Mouse (Mus musculus) urinary bladder, postnatal 0 days (tissue): Measurements from ENCODE around the gene Ccl21b. TPM values are rescaled to one million over a fixed set of nuclear protein-coding genes. Genes with fewer than 3 reads are reported as not detected.

ENCODE experiments used
- polyA plus RNA-seq: library from polyadenylated mRNA; unstranded; fragments of >200 nt; fragmentation: Nextera tagmentation; extraction: Ambion mirVana; gene quantifications from 2 replicates; pipeline ENCODE4 v1.2.1, GENCODE M21; 2015

The Ccl21b gene
- not detected in 2 replicates for polyA plus RNA-seq

DNA sequence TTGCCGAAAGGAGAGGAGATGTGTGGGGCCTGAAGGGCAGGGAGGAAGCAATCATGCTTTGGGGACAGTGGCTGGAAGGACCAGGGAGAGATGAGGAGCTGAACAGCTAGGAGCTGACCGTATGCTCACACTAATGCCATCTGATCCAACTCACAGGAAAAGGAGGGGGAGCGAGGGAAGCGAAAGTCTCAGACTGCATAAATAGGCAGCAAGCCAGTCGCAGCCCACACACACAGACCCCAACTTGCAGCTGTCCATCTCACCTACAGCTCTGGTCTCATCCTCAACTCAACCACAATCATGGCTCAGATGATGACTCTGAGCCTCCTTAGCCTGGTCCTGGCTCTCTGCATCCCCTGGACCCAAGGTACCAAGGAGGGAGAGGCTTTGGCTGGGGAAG is at the start of gene Ccl21b:
Gene Ccl21b, plus strand, starts transcription at position 301 of the 400 bp plus-strand sequence.

DNA sequence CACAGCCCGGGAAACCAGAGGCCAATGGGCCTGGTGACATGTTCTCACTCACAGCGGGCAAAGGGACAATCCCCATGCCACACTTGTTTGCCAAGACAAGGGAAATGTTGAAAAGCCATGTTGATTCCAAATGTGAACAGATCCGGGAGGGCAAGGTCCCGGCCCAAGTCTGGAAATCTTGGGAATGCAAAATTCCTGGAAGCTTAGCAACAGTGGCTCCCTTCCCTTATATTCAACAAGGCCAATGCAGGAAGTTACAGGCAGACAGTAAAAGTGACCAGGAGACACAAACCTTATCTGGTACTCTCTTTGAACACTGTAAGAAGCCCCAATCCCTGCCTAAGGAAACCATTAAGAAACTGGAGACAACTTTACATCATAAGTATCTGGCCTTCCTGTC is 15.2 kb upstream of the Ccl21b start, which contains the start of gene Gm10600:
Gene Gm10600, plus strand, starts transcription at position 301 of the 400 bp plus-strand sequence.

DNA sequence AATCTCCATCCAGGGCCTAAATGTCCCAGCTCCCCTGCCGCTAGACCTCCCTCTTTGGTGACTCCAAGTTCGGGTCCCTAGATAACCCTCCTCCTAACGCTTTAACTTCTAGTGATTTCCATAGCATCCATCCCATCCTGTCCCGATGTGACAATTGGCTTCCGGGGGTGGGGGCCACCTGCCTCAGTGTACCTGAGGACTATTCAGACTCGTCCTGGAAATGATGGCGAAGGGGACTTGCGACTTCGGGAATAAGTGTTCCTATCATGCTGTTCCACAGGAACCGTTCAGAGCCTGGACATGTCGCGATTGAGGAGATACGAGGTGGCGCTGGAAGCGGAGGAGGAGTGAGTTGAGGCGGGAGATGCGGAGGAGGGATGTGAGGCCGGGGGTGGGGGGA is 38.4 kb downstream of the Ccl21b start, which contains the start of gene Gm21953:
Gene Gm21953, plus strand, starts transcription at position 301 of the 400 bp plus-strand sequence.

Other genes starting within 250 kb of the Ccl21b start
- not detected in 2 replicates for gene Gm21093, start 221.0 kb upstream of the Ccl21b start, polyA plus RNA-seq
- not detected in 2 replicates for gene Gm3893, start 164.6 kb upstream of the Ccl21b start, polyA plus RNA-seq
- 1.4 TPM in 1 of 2 replicates, not detected in the other for gene Gm13304, start 140.9 kb upstream of the Ccl21b start, polyA plus RNA-seq
- gene Gm13306, start 102.3 kb upstream of the Ccl21b start, polyA plus RNA-seq = not detected in 2 replicates
- not detected in 2 replicates for gene Gm13305, start 87.2 kb upstream of the Ccl21b start, polyA plus RNA-seq
- not detected in 2 replicates for gene Gm10600, start 15.1 kb upstream of the Ccl21b start, polyA plus RNA-seq
- not detected in 2 replicates for gene Gm21953, start 38.5 kb downstream of the Ccl21b start, polyA plus RNA-seq
- gene Fam205a3, start 62.6 kb downstream of the Ccl21b start, polyA plus RNA-seq = 0.04 TPM in 1 of 2 replicates, not detected in the other
- not detected in 2 replicates for gene Gm21586, start 183.6 kb downstream of the Ccl21b start, polyA plus RNA-seq
- gene Gm2163, start 211.0 kb downstream of the Ccl21b start, polyA plus RNA-seq = not detected in 2 replicates